Mouse (Mus musculus) kidney, adult 2 months (tissue): ENCODE results near the gene Rgl3.

Experiments
- CTCF ChIP-seq: fragments of 200-500 bp; conservative IDR thresholded peaks from 2 replicates; pipeline ENCODE4 v1.5.1; 2011; ENCODE audit warnings: low read depth, mild to moderate bottlenecking, control low read depth, low read length, moderate library complexity, mixed read lengths; ENCODE audit not compliant: insufficient read depth, insufficient read length
- POLR2A ChIP-seq: fragments of 200-500 bp; IDR thresholded peaks from one replicate; pipeline ENCODE4 v1.6.1; 2011; ENCODE audit warnings: low read depth, low read length, control low read depth

- TF ChIP-seq POLR2A (no peak), CTCF (no peak)
These were observed 41.1 kb downstream of the Rgl3 start for GRCm38 (mm10) chr9:21948146-21948545.
